Mouse (Mus musculus): ENCODE measurements around the gene Baiap2l2. TPM values are rescaled to one million over a fixed set of nuclear protein-coding genes. Genes with fewer than 3 reads are reported as not detected.

The Baiap2l2 gene
- polyA plus RNA-seq, 1 experiment from 2014 or later = 3.1 TPM

DNA sequence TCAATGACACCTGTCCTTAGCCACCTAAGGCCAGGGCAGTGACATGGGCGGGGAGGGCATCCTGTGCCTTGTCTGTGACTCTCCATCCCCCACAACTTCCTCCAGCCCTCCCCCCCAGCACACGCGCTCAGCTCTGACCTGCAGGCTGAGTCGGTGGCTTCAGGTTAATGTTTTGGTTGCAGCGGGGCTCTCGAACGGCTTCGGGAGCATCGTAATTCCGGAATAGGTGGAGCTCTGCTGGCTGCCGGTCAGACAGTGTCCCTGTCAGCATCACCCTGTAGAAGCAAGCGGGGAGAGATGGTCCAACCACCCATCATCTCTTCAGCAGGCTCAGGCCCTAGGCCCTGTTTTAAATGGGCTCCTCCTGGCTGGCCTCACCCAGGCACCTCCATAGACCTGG, 4.1 kb upstream of the Baiap2l2 start:
- Histone ChIP-seq H3K27ac (no peak overlapping the region), H3K4me2 (no peak overlapping the region), H3K36me3 (replicated peaks) (no peaks in the 10 kb centered on the region), H3K9ac (no peak overlapping the region), H3K4me1 (no peaks in the 10 kb centered on the region), H3K27me3 (replicated peaks) (no peaks in the 10 kb centered on the region), H3K9me3 (no peaks in the 10 kb centered on the region), H3K4me3 (no peak overlapping the region)
- ATAC-seq (replicated peaks) = no peak
- WGBS = 90% methylated on average over 12 of the region's 12 CpGs

DNA sequence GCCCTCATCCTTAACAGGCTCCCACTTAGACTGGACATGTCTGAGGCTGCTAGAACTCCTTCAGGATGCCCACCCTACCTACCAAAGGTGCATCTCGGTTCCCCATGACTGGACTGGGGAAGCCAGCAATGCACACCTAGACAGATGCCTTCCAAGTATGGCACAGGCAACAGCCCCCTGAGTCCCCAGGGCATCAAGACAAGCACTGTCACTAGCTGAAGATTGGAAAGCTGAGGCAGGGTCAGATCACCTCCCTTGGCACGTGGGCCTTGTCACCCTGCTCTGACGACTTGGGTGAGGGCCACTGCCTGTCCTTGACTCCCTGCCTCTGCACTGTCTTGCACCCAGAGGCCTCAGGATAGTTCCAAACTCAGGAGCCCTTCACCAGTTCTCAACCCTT, 3.0 kb upstream of the Baiap2l2 start:
- no peak for ATAC-seq (replicated peaks)
- Histone ChIP-seq H3K4me1 (no peaks in the 10 kb centered on the region), H3K27me3 (replicated peaks) (no peaks in the 10 kb centered on the region), H3K9me3 (no peaks in the 10 kb centered on the region), H3K4me3 (no peak overlapping the region), H3K9ac (no peak overlapping the region), H3K27ac (no peak overlapping the region), H3K4me2 (no peak overlapping the region), H3K36me3 (replicated peaks) (no peaks in the 10 kb centered on the region)
- WGBS = 82% methylated on average over 3 of the region's 3 CpGs

DNA sequence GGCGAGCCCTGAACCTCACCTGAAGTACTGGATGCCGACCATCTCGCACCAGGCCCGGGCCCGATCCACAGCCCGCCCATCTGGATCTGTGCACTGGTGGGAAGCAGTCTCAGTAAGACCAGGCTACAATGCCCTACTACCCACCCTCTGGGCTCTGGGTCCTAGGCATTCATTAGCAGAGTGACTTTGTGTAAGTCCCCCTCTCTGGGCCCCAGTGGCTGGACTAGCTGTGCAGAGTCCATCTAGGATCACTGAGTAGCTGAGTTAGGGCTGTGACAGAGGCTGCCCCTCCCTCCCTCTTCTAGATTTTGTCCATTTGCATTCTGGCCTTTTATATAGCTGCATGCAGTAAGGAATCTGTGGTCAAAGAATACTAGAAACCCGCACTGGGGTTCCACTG, 1.8 kb upstream of the Baiap2l2 start:
- H3K9ac ChIP-seq = no peak overlapping the region
- H3K9me3 ChIP-seq = no peaks in the 10 kb centered on the region
- no peak overlapping the region for H3K4me3 ChIP-seq
- ATAC-seq (replicated peaks) = no peak
- H3K4me2 ChIP-seq = no peak overlapping the region
- H3K4me1 ChIP-seq = no peaks in the 10 kb centered on the region
- 91% methylated on average over 7 of the region's 7 CpGs for WGBS
- H3K27me3 ChIP-seq (replicated peaks) = no peaks in the 10 kb centered on the region
- no peak overlapping the region for H3K27ac ChIP-seq
- H3K36me3 ChIP-seq (replicated peaks) = no peaks in the 10 kb centered on the region

DNA sequence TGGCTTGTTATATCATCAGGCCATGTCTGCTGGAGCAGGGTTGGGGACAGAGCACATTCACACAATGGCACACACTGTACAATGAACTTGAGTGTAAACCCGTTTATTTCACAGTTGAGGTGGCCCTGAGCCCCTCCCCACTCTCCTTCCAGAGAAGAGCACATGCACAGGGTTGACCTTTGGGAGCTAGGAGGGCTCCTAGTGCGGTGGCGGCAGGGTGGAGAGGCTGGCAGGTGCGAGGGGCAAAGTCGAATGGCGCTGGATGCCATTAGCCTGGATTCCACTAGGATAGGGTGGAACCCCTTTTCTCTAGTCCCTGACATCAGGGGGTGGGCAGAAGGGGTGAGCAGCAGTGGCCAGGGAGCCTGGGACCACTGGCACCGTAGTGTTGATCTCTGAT, 804 bp upstream of the Baiap2l2 start:
- H3K4me2 ChIP-seq = no peak overlapping the region
- no peaks in the 10 kb centered on the region for H3K36me3 ChIP-seq (replicated peaks)
- no peak overlapping the region for H3K4me3 ChIP-seq
- no peak for ATAC-seq (replicated peaks)
- H3K9ac ChIP-seq = no peak overlapping the region
- H3K27ac ChIP-seq = no peak overlapping the region
- H3K4me1 ChIP-seq = no peaks in the 10 kb centered on the region
- H3K27me3 ChIP-seq (replicated peaks) = no peaks in the 10 kb centered on the region
- 88% methylated on average over 7 of the region's 7 CpGs for WGBS
- H3K9me3 ChIP-seq = no peaks in the 10 kb centered on the region

DNA sequence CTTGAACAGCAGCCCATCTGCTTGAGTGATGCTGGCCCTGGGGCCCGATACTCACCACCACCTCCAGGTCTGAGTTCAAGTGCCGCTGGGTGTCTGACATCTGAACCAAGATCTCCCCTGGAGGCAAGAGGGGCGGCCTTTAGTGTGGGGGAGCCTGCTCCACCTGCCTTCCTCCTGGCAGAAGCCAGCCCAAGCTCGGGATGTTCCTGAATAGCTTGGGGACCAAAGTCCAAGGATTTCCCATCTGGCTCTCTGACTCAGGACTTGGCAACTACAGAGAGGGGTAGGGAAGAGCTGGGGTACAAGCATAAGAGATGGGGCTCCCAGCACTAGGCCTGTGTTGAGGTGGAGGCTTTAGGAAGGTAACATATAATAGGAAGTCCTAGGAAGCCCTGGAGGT, 2.0 kb downstream of the Baiap2l2 start:
- H3K9me3 ChIP-seq = no peaks in the 10 kb centered on the region
- no peak for ATAC-seq (replicated peaks)
- H3K4me1 ChIP-seq = no peaks in the 10 kb centered on the region
- H3K9ac ChIP-seq = no peak overlapping the region
- no peak overlapping the region for H3K4me3 ChIP-seq
- H3K4me2 ChIP-seq = no peak overlapping the region
- no peaks in the 10 kb centered on the region for H3K27me3 ChIP-seq (replicated peaks)
- no peak overlapping the region for H3K27ac ChIP-seq
- no peaks in the 10 kb centered on the region for H3K36me3 ChIP-seq (replicated peaks)
- WGBS = 72% methylated on average over 4 of the region's 4 CpGs

DNA sequence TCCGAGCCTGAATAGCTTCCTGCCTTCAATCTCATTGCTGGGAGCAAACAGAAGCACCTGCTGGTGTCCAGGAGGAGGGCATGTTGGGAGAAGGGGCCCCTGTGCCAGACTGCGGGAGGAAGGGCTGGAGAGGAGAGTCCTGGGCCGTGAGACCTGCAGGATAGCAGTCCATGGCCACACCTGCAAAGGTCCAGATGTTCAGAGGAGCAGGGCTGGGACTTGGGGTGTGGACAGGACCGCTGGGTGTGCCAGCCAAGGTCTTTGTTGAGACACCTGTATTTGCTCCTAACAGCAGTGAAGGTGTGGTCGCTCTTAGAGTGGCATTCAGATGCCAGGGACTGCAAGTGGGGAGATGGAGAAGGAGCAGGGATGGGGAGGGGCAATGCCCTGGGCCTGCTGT, 2.9 kb downstream of the Baiap2l2 start:
- Histone ChIP-seq H3K9ac (no peak overlapping the region), H3K4me1 (no peaks in the 10 kb centered on the region), H3K27ac (no peak overlapping the region), H3K4me3 (no peak overlapping the region), H3K4me2 (no peak overlapping the region), H3K36me3 (replicated peaks) (no peaks in the 10 kb centered on the region), H3K27me3 (replicated peaks) (no peaks in the 10 kb centered on the region), H3K9me3 (no peaks in the 10 kb centered on the region)
- ATAC-seq (replicated peaks) = no peak
- 78% methylated on average over 5 of the region's 5 CpGs for WGBS

DNA sequence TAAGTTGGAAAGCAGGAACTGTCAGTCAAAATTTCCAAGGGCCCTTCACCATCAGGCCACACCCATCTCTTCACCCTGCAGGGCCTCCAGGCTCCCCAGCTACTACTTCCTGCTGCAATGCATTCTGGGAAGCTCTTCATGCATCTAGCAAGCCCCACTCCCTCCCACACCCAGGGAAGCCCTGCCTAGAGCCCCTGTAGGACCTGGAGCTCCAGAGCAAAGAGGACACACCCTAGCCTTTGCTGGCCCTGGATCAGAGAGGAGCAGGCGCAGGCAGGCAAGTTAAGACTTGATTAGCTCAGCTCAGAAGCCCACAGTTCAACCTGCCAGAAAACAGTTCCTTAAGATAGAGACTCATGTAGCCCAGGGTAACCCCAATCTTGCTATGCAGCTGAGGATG, 3.9 kb downstream of the Baiap2l2 start:
- no peaks in the 10 kb centered on the region for H3K4me1 ChIP-seq
- ATAC-seq (replicated peaks) = no peak
- no peak overlapping the region for H3K4me2 ChIP-seq
- H3K27me3 ChIP-seq (replicated peaks) = no peaks in the 10 kb centered on the region
- no peak overlapping the region for H3K27ac ChIP-seq
- no peak overlapping the region for H3K9ac ChIP-seq
- H3K36me3 ChIP-seq (replicated peaks) = no peaks in the 10 kb centered on the region
- no peak overlapping the region for H3K4me3 ChIP-seq
- 93% methylated on average over 1 of the region's 1 CpGs for WGBS
- H3K9me3 ChIP-seq = no peaks in the 10 kb centered on the region

DNA sequence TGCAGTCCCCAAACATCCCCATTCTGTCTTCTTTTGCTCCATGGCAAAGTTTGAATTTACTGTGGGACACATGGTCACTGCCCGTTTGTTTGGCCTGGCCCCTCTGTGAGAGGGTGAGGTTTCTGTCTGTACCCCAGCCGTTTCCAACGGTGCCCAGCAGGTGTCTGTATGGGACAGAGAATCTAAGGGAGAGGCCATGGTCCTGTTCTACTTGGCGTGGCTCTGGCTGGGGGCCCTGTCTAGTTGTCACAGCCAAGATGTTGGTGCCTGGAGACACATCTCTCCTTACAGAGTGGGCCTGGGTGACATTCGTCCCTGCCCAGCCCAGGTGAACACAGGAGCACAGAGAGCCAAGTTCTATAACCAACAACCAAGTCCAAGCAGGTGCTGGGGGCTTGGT, 4.5 kb downstream of the Baiap2l2 start:
- H3K4me3 ChIP-seq = no peak overlapping the region
- no peak for ATAC-seq (replicated peaks)
- H3K27ac ChIP-seq = no peak overlapping the region
- 59% methylated on average over 5 of the region's 5 CpGs for WGBS
- no peaks in the 10 kb centered on the region for H3K36me3 ChIP-seq (replicated peaks)
- no peaks in the 10 kb centered on the region for H3K9me3 ChIP-seq
- no peak overlapping the region for H3K4me2 ChIP-seq
- no peak overlapping the region for H3K9ac ChIP-seq
- H3K27me3 ChIP-seq (replicated peaks) = no peaks in the 10 kb centered on the region
- no peaks in the 10 kb centered on the region for H3K4me1 ChIP-seq

DNA sequence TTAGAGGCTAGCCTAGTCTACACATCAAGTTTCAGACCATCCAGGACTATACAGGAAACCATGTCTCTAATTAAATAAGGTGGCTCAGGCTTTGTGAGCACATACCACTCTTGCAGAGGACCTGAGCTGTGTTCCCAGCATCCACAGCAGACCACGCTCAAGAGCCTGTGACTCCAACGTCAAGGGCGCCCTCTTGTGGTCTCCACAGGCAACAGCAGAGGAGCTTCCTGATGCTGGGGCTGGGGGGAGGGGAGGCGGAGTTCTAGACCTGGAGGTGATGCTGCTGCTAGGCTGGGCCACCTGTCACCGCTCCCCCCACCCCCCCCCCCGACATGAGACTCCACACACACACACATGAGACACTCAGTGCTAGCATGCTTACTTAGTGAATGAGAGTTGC, 5.1 kb downstream of the Baiap2l2 start:
- no peak overlapping the region for H3K27ac ChIP-seq
- H3K36me3 ChIP-seq (replicated peaks) = no peaks in the 10 kb centered on the region
- no peak overlapping the region for H3K4me2 ChIP-seq
- H3K9me3 ChIP-seq = no peaks in the 10 kb centered on the region
- no peak for ATAC-seq (replicated peaks)
- 26% methylated on average over 6 of the region's 6 CpGs for WGBS
- H3K4me3 ChIP-seq = no peak overlapping the region
- H3K9ac ChIP-seq = no peak overlapping the region
- H3K27me3 ChIP-seq (replicated peaks) = no peaks in the 10 kb centered on the region
- H3K4me1 ChIP-seq = no peaks in the 10 kb centered on the region

DNA sequence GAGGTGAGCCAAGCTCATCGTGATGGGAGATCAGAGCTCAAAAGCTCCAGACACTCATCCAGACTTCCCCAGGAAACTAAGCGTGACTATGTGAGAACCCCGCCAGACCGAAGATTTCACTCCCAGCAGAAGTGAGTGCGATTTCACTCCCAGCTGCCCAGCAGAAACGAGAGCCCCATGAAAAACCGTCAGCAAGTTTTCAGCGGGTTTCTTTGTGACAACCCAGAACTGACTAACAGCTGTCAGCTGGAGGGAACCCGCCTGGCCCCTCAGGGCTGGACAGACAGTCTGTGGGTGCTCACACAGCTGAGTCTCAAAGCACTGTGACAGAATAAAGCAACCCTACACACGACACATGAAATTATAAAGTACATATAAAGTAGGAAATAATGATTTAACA, 7.6 kb downstream of the Baiap2l2 start:
- Histone ChIP-seq H3K4me1 (no peaks in the 10 kb centered on the region), H3K27ac (no peak overlapping the region), H3K4me3 (no peak overlapping the region), H3K4me2 (no peak overlapping the region), H3K36me3 (replicated peaks) (no peaks in the 10 kb centered on the region), H3K9ac (no peak overlapping the region), H3K27me3 (replicated peaks) (no peaks in the 10 kb centered on the region), H3K9me3 (no peaks in the 10 kb centered on the region)
- no peak for ATAC-seq (replicated peaks)
- WGBS = 71% methylated on average over 10 of the region's 10 CpGs

DNA sequence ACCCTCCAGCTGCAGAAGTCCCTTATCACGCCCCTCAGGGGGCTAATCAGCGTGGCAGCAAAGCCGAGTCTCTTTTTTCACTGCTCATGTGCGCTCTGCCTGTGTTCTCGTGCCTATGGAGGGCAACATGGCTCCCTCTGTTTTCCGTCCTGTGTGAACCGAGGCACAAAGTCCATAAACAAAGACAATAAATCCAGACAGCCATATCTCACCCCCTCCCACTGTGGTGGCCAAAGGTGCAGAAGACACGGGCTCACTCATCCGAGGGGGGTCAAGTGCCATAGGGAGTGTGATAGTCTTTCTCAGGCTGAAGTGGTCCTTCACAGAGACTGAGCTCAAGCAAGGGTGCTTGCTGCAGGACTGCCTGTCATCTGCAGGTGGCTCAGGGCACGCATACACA, 12.3 kb downstream of the Baiap2l2 start:
- Histone ChIP-seq H3K4me1 (peaks cover 12% of the 10 kb centered on the region), H3K27ac (no peak overlapping the region), H3K27me3 (replicated peaks) (no peaks in the 10 kb centered on the region; the same call in 1 of the 2 replicates), H3K36me3 (replicated peaks) (no peaks in the 10 kb centered on the region), H3K9me3 (no peaks in the 10 kb centered on the region), H3K9ac (no peak overlapping the region), H3K4me2 (no peak overlapping the region), H3K4me3 (no peak overlapping the region)
- WGBS = 48% methylated on average over 10 of the region's 10 CpGs
- no peak for ATAC-seq (replicated peaks)

DNA sequence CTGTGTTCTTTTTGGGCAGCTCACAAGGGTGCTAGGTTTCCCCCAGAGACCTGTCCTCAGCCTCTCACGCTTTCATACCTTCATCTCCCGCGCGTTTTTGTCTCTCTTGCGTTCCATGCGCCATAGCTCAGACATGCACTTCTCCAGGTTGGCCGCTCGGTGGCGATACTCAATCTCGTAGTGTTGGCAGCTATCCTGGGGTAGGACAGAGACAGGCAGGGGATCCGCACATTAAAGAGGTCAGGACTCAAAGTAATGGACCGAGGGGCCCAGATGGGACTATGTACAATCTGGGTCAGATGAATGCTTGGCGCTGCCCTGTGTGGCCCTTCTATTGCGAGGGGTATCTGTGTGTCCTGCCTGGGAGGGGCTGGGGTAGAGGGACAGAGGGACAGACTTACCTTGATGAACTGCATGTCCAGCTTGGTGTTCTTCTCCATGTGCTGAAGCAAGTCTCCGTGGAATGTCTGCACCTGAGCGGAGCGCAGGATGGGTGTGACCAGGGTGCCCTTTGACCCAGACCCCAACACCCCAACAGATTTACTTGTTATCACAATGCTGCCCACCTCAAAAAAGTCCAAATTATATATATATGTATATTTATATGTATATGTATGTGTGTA, 14.1 kb downstream of the Baiap2l2 start:
- H3K4me3 ChIP-seq = peak overlapping the region; percentile 42
- peak overlapping the region; percentile 86 for H3K4me2 ChIP-seq
- peak; percentile 54; the same call in 1 of the 2 replicates for ATAC-seq (replicated peaks)
- peak overlapping the region; percentile 36; the same call in 1 of the 2 replicates for H3K9ac ChIP-seq
- H3K9me3 ChIP-seq = no peaks in the 10 kb centered on the region
- H3K27me3 ChIP-seq (replicated peaks) = no peaks in the 10 kb centered on the region; the same call in 1 of the 2 replicates
- H3K36me3 ChIP-seq (replicated peaks) = no peaks in the 10 kb centered on the region
- WGBS = 13% methylated on average over 17 of the region's 17 CpGs
- peaks cover 12% of the 10 kb centered on the region for H3K4me1 ChIP-seq
- no peak overlapping the region for H3K27ac ChIP-seq

DNA sequence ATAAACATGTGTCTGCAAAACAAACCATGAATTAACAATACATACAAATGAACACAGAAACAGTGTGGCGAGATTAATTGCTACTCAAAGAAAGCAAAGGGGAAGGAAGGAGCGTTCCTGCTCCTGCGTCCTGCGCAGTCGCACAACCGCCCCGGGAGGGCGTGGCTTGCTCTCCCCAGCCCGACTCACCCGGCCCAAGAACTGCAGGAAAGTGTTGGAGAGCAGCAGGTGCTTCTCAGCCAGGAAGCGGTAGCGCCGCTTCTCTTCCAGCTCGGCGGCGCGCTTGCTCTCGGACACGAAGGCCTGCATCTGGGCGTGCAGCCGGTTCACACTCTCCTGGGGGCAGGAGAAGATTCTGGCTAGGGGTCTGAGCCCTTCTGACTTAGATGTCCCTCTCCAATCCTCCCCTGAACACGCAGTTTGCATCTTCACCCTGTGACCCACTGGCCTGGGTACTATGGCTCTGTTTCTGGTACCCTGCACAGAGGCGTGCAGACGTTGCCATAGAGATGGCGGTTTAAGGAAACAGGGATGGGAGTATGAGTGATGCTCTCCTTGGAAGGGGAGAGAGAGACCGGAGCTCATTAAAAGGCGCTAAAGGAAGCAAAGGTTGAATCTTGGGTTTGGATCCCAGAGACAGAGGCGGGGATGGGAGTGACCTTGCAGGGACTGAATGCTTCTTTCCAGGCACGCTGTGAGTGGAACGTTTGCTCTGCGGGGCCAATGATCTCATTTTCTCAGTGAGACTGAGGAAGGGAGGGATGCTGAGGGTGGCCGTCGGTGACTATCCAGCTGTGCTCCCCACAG, 14.8 kb downstream of the Baiap2l2 start:
- 1% methylated on average over 33 of the region's 33 CpGs for WGBS
- H3K27me3 ChIP-seq (replicated peaks) = no peaks in the 10 kb centered on the region; the same call in 1 of the 2 replicates
- peak; percentile 79 for ATAC-seq (replicated peaks)

More for the DNA sequence above, 14.8 kb downstream of the Baiap2l2 start:
- H3K9me3 ChIP-seq = no peaks in the 10 kb centered on the region
- H3K27ac ChIP-seq = peak overlapping the region; percentile 27; the same call in 1 of the 2 replicates
- peaks cover 12% of the 10 kb centered on the region for H3K4me1 ChIP-seq
- H3K36me3 ChIP-seq (replicated peaks) = no peaks in the 10 kb centered on the region
- H3K4me2 ChIP-seq = peak overlapping the region; percentile 86
- peak overlapping the region; percentile 42 for H3K4me3 ChIP-seq
- peak overlapping the region; percentile 36 for H3K9ac ChIP-seq

Data from midbrain, embryonic 15.5 days (tissue).